9 mouse cellular contexts compared by ENCODE assay signal in the genomic region with DNA sequence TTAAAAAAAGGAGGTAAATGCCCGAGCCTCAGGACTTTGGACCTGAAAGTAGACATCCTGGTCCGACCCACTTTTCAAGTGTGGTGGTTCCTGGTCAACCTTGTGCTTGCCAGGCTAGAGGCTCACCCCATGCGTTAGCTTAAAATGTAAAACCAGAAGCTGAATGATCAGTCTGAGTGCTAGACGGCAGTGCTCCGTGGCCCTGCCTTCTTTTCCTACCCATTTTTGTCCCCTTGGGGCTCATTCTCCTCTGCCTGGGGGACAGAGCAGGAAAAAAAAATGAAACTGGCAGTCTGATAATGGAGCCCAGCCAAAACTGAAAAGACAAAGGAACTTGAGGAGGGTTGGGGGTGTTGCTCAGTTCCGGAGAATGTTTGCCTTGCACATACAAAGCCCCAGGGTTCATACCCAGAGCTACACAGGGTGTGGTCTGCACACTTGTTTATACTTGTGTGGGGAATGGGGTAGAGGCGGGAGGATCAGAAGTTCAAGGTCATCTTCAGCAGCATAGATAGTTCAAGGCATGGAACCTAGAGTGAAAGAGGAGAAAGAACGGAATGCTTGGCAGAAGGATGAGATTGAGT.
DNase-seq lines count a peak whose midpoint lies in the region; ATAC-seq and TF ChIP-seq lines count a peak whose summit lies in the region.
"Had no signal": no experiment of that assay in that cellular context is flagged by ENCODE, and none has a peak within 500 bp of the region (broad histone marks: within the 10 kb centered on the region; RNA-seq: fewer than 3 reads in every experiment).

No protein-coding gene starts in this region.

- H3K27ac ChIP-seq in embryonic facial prominence, embryonic 11.5 days (replicated peaks; ENCODE audit: low read depth, low read length), result no peak overlapping the region
- H3K27ac ChIP-seq in embryonic facial prominence, embryonic 10.5 days (replicated peaks), result no peak overlapping the region
- peak overlapping the region; percentile 60; the same call in 1 of the 2 replicates for H3K27ac ChIP-seq in lung, embryonic 14.5 days (ENCODE audit: low read depth)
- peak overlapping the region; percentile 49; the same call in 1 of the 2 replicates for H3K27ac ChIP-seq in intestine, embryonic 16.5 days (ENCODE audit: low read length)
- H3K27ac ChIP-seq in stomach, embryonic 16.5 days (ENCODE audit: low read length), result peak overlapping the region; percentile 76
- H3K27ac ChIP-seq: left cerebral cortex, adult 2 months had no signal

- peaks cover 2% of the 10 kb centered on the region; the same call in 1 of the 2 replicates for H3K4me1 ChIP-seq in embryonic facial prominence, embryonic 11.5 days (ENCODE audit: control insufficient read depth, insufficient read depth, low read length)
- peaks cover 8% of the 10 kb centered on the region for H3K4me1 ChIP-seq in embryonic facial prominence, embryonic 10.5 days
- H3K4me1 ChIP-seq in lung, embryonic 14.5 days (ENCODE audit: insufficient read depth), result peaks cover 8% of the 10 kb centered on the region; the same call in 1 of the 2 replicates
- peaks cover 21% of the 10 kb centered on the region for H3K4me1 ChIP-seq in lung, adult 2 months (ENCODE audit: control insufficient read depth, insufficient read depth, low read length)
- H3K4me1 ChIP-seq in intestine, embryonic 16.5 days (ENCODE audit: control insufficient read depth, insufficient read depth, low read length), result peaks cover 18% of the 10 kb centered on the region
- peaks cover 9% of the 10 kb centered on the region for H3K4me1 ChIP-seq in stomach, embryonic 16.5 days (ENCODE audit: control insufficient read depth, insufficient read depth, low read length)

- no peak for TF ChIP-seq POLR2A in lung, adult 2 months (IDR thresholded peaks at IDR 0.05; ENCODE audit: borderline replicate concordance, extremely low read depth, low read depth, low read length)

- WGBS in embryonic facial prominence, embryonic 11.5 days, result 71% methylated on average over 8 of the region's 8 CpGs
- WGBS in embryonic facial prominence, embryonic 10.5 days, result 79% methylated on average over 8 of the region's 8 CpGs
- WGBS in lung, embryonic 14.5 days, result 44% methylated on average over 8 of the region's 8 CpGs
- WGBS in lung, adult 2 months, result 26% methylated on average over 8 of the region's 8 CpGs
- WGBS in intestine, embryonic 16.5 days, result 56% methylated on average over 8 of the region's 8 CpGs
- WGBS in stomach, embryonic 16.5 days, result 50% methylated on average over 8 of the region's 8 CpGs

- no peaks in the 10 kb centered on the region for H3K27me3 ChIP-seq in embryonic facial prominence, embryonic 11.5 days (ENCODE audit: control insufficient read depth, insufficient read depth, low read length)
- H3K27me3 ChIP-seq in embryonic facial prominence, embryonic 10.5 days (replicated peaks; ENCODE audit: low read depth, poor library complexity, severe bottlenecking), result no peaks in the 10 kb centered on the region
- no peaks in the 10 kb centered on the region for H3K27me3 ChIP-seq in lung, embryonic 14.5 days (ENCODE audit: insufficient read depth, low read length)
- no peaks in the 10 kb centered on the region for H3K27me3 ChIP-seq in intestine, embryonic 16.5 days (replicated peaks; ENCODE audit: control insufficient read depth, insufficient read depth, low read length)
- no peaks in the 10 kb centered on the region for H3K27me3 ChIP-seq in stomach, embryonic 16.5 days (ENCODE audit: control insufficient read depth, insufficient read depth, low read length)

- no peak overlapping the region for H3K4me3 ChIP-seq in embryonic facial prominence, embryonic 11.5 days (ENCODE audit: low read depth, low read length)
- H3K4me3 ChIP-seq in embryonic facial prominence, embryonic 10.5 days, result no peak overlapping the region
- H3K4me3 ChIP-seq in lung, embryonic 14.5 days (ENCODE audit: low read depth, low read length), result no peak overlapping the region
- H3K4me3 ChIP-seq in lung, adult 2 months (replicated peaks; ENCODE audit: extremely low read depth, low read depth, low read length), result no peak overlapping the region
- no peak overlapping the region for H3K4me3 ChIP-seq in intestine, embryonic 16.5 days (ENCODE audit: low read length)
- H3K4me3 ChIP-seq in stomach, embryonic 16.5 days (replicated peaks; ENCODE audit: low read length), result no peak overlapping the region
- H3K4me3 ChIP-seq: left cerebral cortex, adult 2 months had no signal

- no peaks in the 10 kb centered on the region for H3K9me3 ChIP-seq in embryonic facial prominence, embryonic 11.5 days (replicated peaks; ENCODE audit: control insufficient read depth, low read length)
- peaks cover 3% of the 10 kb centered on the region; the same call in 1 of the 2 replicates for H3K9me3 ChIP-seq in embryonic facial prominence, embryonic 10.5 days
- H3K9me3 ChIP-seq in lung, embryonic 14.5 days (ENCODE audit: low read depth, low read length), result no peaks in the 10 kb centered on the region
- no peaks in the 10 kb centered on the region for H3K9me3 ChIP-seq in intestine, embryonic 16.5 days (ENCODE audit: control insufficient read depth, low read length)
- peaks cover 3% of the 10 kb centered on the region; the same call in 1 of the 2 replicates for H3K9me3 ChIP-seq in stomach, embryonic 16.5 days (replicated peaks; ENCODE audit: control insufficient read depth, low read length)

- no peak overlapping the region for H3K9ac ChIP-seq in embryonic facial prominence, embryonic 11.5 days (replicated peaks; ENCODE audit: low read length)
- H3K9ac ChIP-seq in lung, embryonic 14.5 days, result no peak overlapping the region
- H3K9ac ChIP-seq in intestine, embryonic 16.5 days (ENCODE audit: low read depth, low read length), result peak overlapping the region; percentile 20; the same call in 1 of the 2 replicates
- H3K9ac ChIP-seq in stomach, embryonic 16.5 days (ENCODE audit: low read length), result no peak overlapping the region

- peak; percentile 39; the same call in 1 of the 2 replicates for ATAC-seq in embryonic facial prominence, embryonic 11.5 days (replicated peaks; ENCODE audit: insufficient number of reproducible peaks, low FRiP score, low TSS enrichment, low read depth)
- ATAC-seq in lung, embryonic 14.5 days (ENCODE audit: insufficient read depth), result peak; percentile 81; the same call in 1 of the 2 replicates
- ATAC-seq in intestine, embryonic 16.5 days, result peak; percentile 45; the same call in 1 of the 2 replicates
- ATAC-seq in stomach, embryonic 16.5 days (ENCODE audit: insufficient read depth, low FRiP score), result peak; percentile 84; the same call in 1 of the 2 replicates

- TF ChIP-seq CTCF in lung, embryonic 14.5 days (IDR thresholded peaks at IDR 0.05; ENCODE audit: low read depth), result no peak
- TF ChIP-seq CTCF in lung, adult 2 months (IDR thresholded peaks at IDR 0.05; ENCODE audit: insufficient read depth, low read length), result no peak

- no peak for DNase-seq in embryonic facial prominence, embryonic 11.5 days (ENCODE audit: low spot score)
- DNase-seq in embryonic facial prominence, embryonic 10.5 days (ENCODE audit: low spot score), result no peak
- DNase-seq in lung, embryonic 14.5 days, result peak; percentile 77
- no peak for DNase-seq in lung, adult 2 months
- DNase-seq in cerebellum, adult 8-10 months, result no peak
- DNase-seq in ovary, postnatal 10 days (ENCODE audit: low spot score), result no peak

- no peak overlapping the region for H3K4me2 ChIP-seq in embryonic facial prominence, embryonic 11.5 days (ENCODE audit: low read depth, low read length)
- no peak overlapping the region for H3K4me2 ChIP-seq in lung, embryonic 14.5 days
- H3K4me2 ChIP-seq in intestine, embryonic 16.5 days (ENCODE audit: low read depth, low read length), result no peak overlapping the region
- H3K4me2 ChIP-seq in stomach, embryonic 16.5 days (ENCODE audit: low read depth, low read length), result no peak overlapping the region

- no peaks in the 10 kb centered on the region for H3K36me3 ChIP-seq in embryonic facial prominence, embryonic 11.5 days (replicated peaks; ENCODE audit: control insufficient read depth, insufficient read depth, low read depth, low read length)
- peaks cover 25% of the 10 kb centered on the region for H3K36me3 ChIP-seq in embryonic facial prominence, embryonic 10.5 days (replicated peaks)
- peaks cover 4% of the 10 kb centered on the region; the same call in 1 of the 2 replicates for H3K36me3 ChIP-seq in lung, embryonic 14.5 days (ENCODE audit: insufficient read depth)
- no peaks in the 10 kb centered on the region for H3K36me3 ChIP-seq in intestine, embryonic 16.5 days (ENCODE audit: control insufficient read depth, insufficient read depth, low read length)
- H3K36me3 ChIP-seq in stomach, embryonic 16.5 days (ENCODE audit: control insufficient read depth, insufficient read depth, low read length), result peaks cover 7% of the 10 kb centered on the region

Comparison
In these comparisons a context has a peak if more than half of its experiments do, and no peak if none do; other contexts are left out.
1. H3K27ac ChIP-seq: peak in lung, embryonic 14.5 days (single experiment), intestine, embryonic 16.5 days (single experiment) and stomach, embryonic 16.5 days (single experiment); none in embryonic facial prominence, embryonic 11.5 days (single experiment) and embryonic facial prominence, embryonic 10.5 days (single experiment).
2. Peak in every context shown above with its lines, with median percentiles within 50 percentile points of each other: ATAC-seq.